Mouse (Mus musculus): Measurements from ENCODE around the gene Dis3l2. TPM values are rescaled to one million over a fixed set of nuclear protein-coding genes. Genes with fewer than 3 reads are reported as not detected.

Dis3l2 gene
- polyA plus RNA-seq, 1 experiment: 6.6 TPM

- H3ac ChIP-seq (ENCODE audit: control insufficient read depth, insufficient read length, low read depth): no peak overlapping the region
- H3K36me3 ChIP-seq (ENCODE audit: control insufficient read depth, insufficient read depth): no peaks in the 10 kb centered on the region
- H3K4me3 ChIP-seq (ENCODE audit: insufficient read depth, poor library complexity, severe bottlenecking): no peak overlapping the region
- H3K79me2 ChIP-seq (ENCODE audit: control insufficient read depth, insufficient read depth): no peaks in the 10 kb centered on the region
- TF ChIP-seq CTCF (IDR thresholded peaks at IDR 0.05; ENCODE audit: control insufficient read depth, insufficient read depth, insufficient read length): peak; percentile 38
- TF ChIP-seq MAX (IDR thresholded peaks at IDR 0.05): no peak
- no peaks in the 10 kb centered on the region for H3K27me3 ChIP-seq (ENCODE audit: control insufficient read depth, insufficient read depth, insufficient read length)
- H3K79me3 ChIP-seq (ENCODE audit: low read depth): no peaks in the 10 kb centered on the region
These were observed 337.5 kb downstream of the Dis3l2 start for GRCm38 (mm10) chr1:87041119-87041518.

- Histone ChIP-seq H3K79me3 (ENCODE audit: low read depth) (no peaks in the 10 kb centered on the region), H3K4me3 (ENCODE audit: insufficient read depth, poor library complexity, severe bottlenecking) (no peak overlapping the region), H3K79me2 (ENCODE audit: control insufficient read depth, insufficient read depth) (no peaks in the 10 kb centered on the region), H3K27me3 (ENCODE audit: control insufficient read depth, insufficient read depth, insufficient read length) (no peaks in the 10 kb centered on the region), H3K36me3 (ENCODE audit: control insufficient read depth, insufficient read depth) (no peaks in the 10 kb centered on the region), H3ac (ENCODE audit: control insufficient read depth, insufficient read length, low read depth) (no peak overlapping the region)
- TF ChIP-seq MAX (IDR thresholded peaks at IDR 0.05) (no peak), CTCF (IDR thresholded peaks at IDR 0.05; ENCODE audit: control insufficient read depth, insufficient read depth, insufficient read length) (peak; percentile 65)
These were observed 338.3 kb downstream of the Dis3l2 start for GRCm38 (mm10) chr1:87041814-87042438.

DNA sequence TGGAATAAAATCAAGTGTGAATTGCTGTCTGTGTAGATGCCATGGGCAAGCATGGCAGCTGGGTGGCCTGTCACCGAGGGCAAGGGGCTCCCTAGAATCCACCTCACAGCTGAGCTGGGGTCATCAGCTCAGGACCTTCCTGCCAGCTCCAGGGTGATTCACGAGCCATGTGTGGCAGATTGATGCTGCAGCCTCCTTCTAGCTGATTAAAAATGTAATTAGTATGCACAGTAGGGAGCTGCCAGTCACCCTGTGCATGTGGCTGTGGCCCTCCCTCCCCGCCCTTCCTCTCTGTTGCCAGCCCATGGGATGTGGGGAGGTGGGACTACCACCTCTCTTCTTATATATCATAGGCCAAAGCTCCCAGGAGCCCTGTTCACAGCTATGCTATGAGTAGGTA, 346.5 kb downstream of the Dis3l2 start:
- TF ChIP-seq FOSL1 (IDR thresholded peaks at IDR 0.05; ENCODE audit: insufficient read depth, low read length, poor library complexity, severe bottlenecking) (no peak), MAX (IDR thresholded peaks at IDR 0.05) (no peak), USF1 (IDR thresholded peaks at IDR 0.05; ENCODE audit: low read depth) (no peak), CEBPB (IDR thresholded peaks at IDR 0.05; ENCODE audit: low read depth) (no peak), MYOD1 (IDR thresholded peaks at IDR 0.05; ENCODE audit: control insufficient read depth, insufficient read length, low read depth) (no peak), MYOG (IDR thresholded peaks at IDR 0.05; ENCODE audit: control insufficient read depth, extremely low read depth, insufficient read length) (no peak), CTCF (IDR thresholded peaks at IDR 0.05; ENCODE audit: control insufficient read depth, insufficient read depth, insufficient read length) (no peak)
- H3K27me3 ChIP-seq (ENCODE audit: control insufficient read depth, insufficient read depth, insufficient read length): no peaks in the 10 kb centered on the region
- H3K79me2 ChIP-seq (ENCODE audit: control insufficient read depth, insufficient read depth): no peaks in the 10 kb centered on the region
- H3K36me3 ChIP-seq (ENCODE audit: control insufficient read depth, insufficient read depth): no peaks in the 10 kb centered on the region
- H3ac ChIP-seq (ENCODE audit: control insufficient read depth, insufficient read length, low read depth): no peak overlapping the region
- H3K4me3 ChIP-seq (ENCODE audit: insufficient read depth, poor library complexity, severe bottlenecking): no peak overlapping the region
- no peaks in the 10 kb centered on the region for H3K79me3 ChIP-seq (ENCODE audit: low read depth)

GRCm38 (mm10) chr1:87050700-87051099, 347.1 kb downstream of the Dis3l2 start:
- TF ChIP-seq MYOD1 (IDR thresholded peaks at IDR 0.05; ENCODE audit: control insufficient read depth, insufficient read length, low read depth): peak; percentile 99
- TF ChIP-seq CTCF (IDR thresholded peaks at IDR 0.05; ENCODE audit: control insufficient read depth, insufficient read depth, insufficient read length): no peak
- Histone ChIP-seq H3ac (ENCODE audit: control insufficient read depth, insufficient read length, low read depth) (no peak overlapping the region), H3K4me3 (ENCODE audit: insufficient read depth, poor library complexity, severe bottlenecking) (no peak overlapping the region), H3K36me3 (ENCODE audit: control insufficient read depth, insufficient read depth) (no peaks in the 10 kb centered on the region), H3K79me2 (ENCODE audit: control insufficient read depth, insufficient read depth) (no peaks in the 10 kb centered on the region), H3K27me3 (ENCODE audit: control insufficient read depth, insufficient read depth, insufficient read length) (no peaks in the 10 kb centered on the region), H3K79me3 (ENCODE audit: low read depth) (no peaks in the 10 kb centered on the region)

- TF ChIP-seq FOSL1 (IDR thresholded peaks at IDR 0.05; ENCODE audit: insufficient read depth, low read length, poor library complexity, severe bottlenecking): peak; percentile 33
- peak; percentile 93 for TF ChIP-seq MYOD1 (IDR thresholded peaks at IDR 0.05; ENCODE audit: control insufficient read depth, insufficient read length, low read depth)
- TF ChIP-seq MAX (IDR thresholded peaks at IDR 0.05): no peak
- no peaks in the 10 kb centered on the region for H3K79me3 ChIP-seq (ENCODE audit: low read depth)
- no peaks in the 10 kb centered on the region for H3K79me2 ChIP-seq (ENCODE audit: control insufficient read depth, insufficient read depth)
- H3ac ChIP-seq (ENCODE audit: control insufficient read depth, insufficient read length, low read depth): no peak overlapping the region
- no peaks in the 10 kb centered on the region for H3K27me3 ChIP-seq (ENCODE audit: control insufficient read depth, insufficient read depth, insufficient read length)
- H3K4me3 ChIP-seq (ENCODE audit: insufficient read depth, poor library complexity, severe bottlenecking): no peak overlapping the region
- H3K36me3 ChIP-seq (ENCODE audit: control insufficient read depth, insufficient read depth): no peaks in the 10 kb centered on the region
These were observed 347.8 kb downstream of the Dis3l2 start for GRCm38 (mm10) chr1:87051369-87051768.

DNA sequence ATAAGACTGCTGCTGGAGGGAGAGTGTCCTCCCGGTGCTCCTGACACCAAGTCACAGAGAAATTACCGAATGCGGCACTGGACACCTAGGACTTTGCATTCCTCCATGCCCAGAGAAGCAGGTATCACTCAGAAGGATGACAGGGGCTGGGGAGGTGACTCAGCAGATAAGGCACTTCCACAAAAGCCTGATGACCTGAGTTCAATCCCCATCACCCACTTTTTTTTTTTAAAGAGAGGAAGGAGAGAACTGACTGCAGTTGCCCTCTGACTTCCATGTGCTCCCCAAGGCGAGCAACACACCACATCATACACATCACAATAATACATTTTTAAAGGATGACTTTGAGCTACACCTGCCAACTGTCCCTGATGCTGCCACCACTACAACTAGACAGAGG, 353.5 kb downstream of the Dis3l2 start:
- no peak for TF ChIP-seq CTCF (IDR thresholded peaks at IDR 0.05; ENCODE audit: control insufficient read depth, insufficient read depth, insufficient read length)
- no peak for TF ChIP-seq USF1 (IDR thresholded peaks at IDR 0.05; ENCODE audit: low read depth)
- TF ChIP-seq MYOG (IDR thresholded peaks at IDR 0.05; ENCODE audit: control insufficient read depth, extremely low read depth, insufficient read length): no peak
- TF ChIP-seq MYOD1 (IDR thresholded peaks at IDR 0.05; ENCODE audit: control insufficient read depth, insufficient read length, low read depth): no peak
- no peak for TF ChIP-seq CEBPB (IDR thresholded peaks at IDR 0.05; ENCODE audit: low read depth)
- TF ChIP-seq FOSL1 (IDR thresholded peaks at IDR 0.05; ENCODE audit: insufficient read depth, low read length, poor library complexity, severe bottlenecking): no peak
- TF ChIP-seq MAX (IDR thresholded peaks at IDR 0.05): no peak
- Histone ChIP-seq H3K27me3 (ENCODE audit: control insufficient read depth, insufficient read depth, insufficient read length) (no peaks in the 10 kb centered on the region), H3K36me3 (ENCODE audit: control insufficient read depth, insufficient read depth) (no peaks in the 10 kb centered on the region), H3K79me3 (ENCODE audit: low read depth) (no peaks in the 10 kb centered on the region), H3ac (ENCODE audit: control insufficient read depth, insufficient read length, low read depth) (no peak overlapping the region), H3K79me2 (ENCODE audit: control insufficient read depth, insufficient read depth) (no peaks in the 10 kb centered on the region), H3K4me3 (ENCODE audit: insufficient read depth, poor library complexity, severe bottlenecking) (no peak overlapping the region)
